Mouse (Mus musculus): ENCODE measurements at regions not wholly inside any gene's neighbourhood (a gene's known extent, or its start where the extent isn't known, plus 50 kb on each side); places are given as distances from the start of the nearest gene placed in this dataset.
A peak's percentile ranks its signal among the peaks of the same experiment; 100 is the strongest.

DNA sequence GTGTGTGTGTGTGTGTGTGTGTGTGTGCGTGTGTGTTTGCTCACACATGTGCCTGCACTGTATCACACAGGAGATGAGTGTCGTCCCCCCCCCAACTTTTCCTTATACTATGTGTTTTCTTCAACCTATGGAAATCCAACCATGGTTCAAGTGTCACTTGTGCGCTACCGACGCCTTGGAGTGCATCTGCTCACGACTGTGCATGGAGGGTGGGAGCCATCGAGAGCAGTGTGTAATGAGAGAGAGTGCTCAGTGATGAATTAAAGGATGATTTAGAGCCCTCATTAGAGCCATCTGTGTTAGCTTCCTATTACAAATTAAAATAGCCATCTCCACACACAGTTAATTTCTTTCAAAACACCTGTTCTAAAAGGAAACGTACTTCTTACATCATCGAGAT lies 264.3 kb upstream of the Gadl1 start:
- intact Hi-C loops (cut with DNase I): no loop called here
- no peak for DNase-seq (ENCODE audit: extremely low spot score in 1 of 2, low spot score in 2 of 2)

DNA sequence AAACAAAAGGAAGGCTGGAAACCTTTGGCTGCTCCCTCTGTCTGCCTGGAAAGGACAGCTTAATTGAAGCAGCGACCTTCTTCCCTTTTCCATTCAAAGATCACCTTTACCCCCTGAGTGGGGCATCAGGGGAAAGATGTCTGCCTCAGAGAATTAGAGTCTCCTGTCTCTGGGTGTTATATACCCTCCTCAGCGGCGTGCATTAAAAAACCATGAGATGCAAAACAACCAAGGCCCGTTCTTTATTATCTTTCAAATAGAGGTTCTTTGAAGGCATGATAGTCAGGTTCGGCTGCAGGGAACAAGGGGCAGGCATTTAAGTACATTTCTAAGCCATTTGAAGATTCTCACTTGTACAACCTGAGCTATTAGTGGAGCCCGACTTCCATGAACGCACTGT lies 263.0 kb upstream of the Gadl1 start:
- no peak for DNase-seq (ENCODE audit: extremely low spot score in 1 of 2, low spot score in 2 of 2)
- intact Hi-C loops (cut with DNase I): no loop called here

DNA sequence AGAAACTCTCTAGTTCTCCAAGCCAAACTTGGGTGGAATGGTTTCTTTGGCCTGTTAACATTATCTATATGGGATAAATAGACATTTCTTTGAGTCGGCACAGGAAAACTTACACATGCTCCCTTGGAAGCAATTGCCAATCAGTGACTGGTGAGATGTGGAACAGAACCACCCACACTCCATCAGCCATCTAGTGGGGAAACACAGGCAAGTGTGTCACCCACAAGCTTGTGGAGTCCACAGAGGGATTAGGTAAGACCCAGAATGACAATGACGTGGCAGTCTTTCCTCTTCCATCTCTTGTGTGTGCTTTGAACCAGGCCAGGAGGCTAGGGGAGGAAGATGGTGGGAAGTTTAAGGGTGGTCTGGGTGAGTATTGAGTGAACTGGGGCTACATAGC lies 257.5 kb upstream of the Gadl1 start:
- no peak for DNase-seq (ENCODE audit: extremely low spot score in 1 of 2, low spot score in 2 of 2)
- intact Hi-C loops (cut with DNase I): no loop called here

GRCm38 (mm10) chr9:115653116-115653515 lies 256.1 kb upstream of the Gadl1 start:
- intact Hi-C loops (cut with DNase I): no loop called here
- DNase-seq (ENCODE audit: extremely low spot score in 1 of 2, low spot score in 2 of 2): no peak

DNA sequence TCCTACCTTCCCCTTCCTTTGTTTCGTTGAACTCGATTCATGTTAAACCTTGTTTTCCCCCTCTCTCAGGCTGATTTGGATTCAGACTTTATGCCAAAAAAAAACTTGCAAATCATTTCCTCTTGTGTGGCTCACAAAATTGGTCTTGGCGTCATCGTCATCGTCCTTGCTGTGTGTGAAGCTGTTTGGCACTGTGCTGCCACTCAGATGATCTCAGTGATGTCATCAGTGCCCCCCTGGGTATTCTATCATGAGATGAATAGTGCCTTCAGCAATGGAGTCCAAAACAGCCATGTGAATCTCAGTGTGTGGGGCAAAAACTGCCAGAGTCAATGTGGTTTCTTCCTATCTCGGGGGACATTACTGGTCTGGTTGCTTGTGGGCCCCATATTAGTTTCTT lies 254.3 kb upstream of the Gadl1 start:
- intact Hi-C loops (cut with DNase I): no loop called here
- no peak for DNase-seq (ENCODE audit: extremely low spot score in 1 of 2, low spot score in 2 of 2)

GRCm38 (mm10) chr9:115656538-115656937 lies 252.7 kb upstream of the Gadl1 start:
- intact Hi-C loops (cut with DNase I): no loop called here
- no peak for DNase-seq (ENCODE audit: extremely low spot score in 1 of 2, low spot score in 2 of 2)

DNA sequence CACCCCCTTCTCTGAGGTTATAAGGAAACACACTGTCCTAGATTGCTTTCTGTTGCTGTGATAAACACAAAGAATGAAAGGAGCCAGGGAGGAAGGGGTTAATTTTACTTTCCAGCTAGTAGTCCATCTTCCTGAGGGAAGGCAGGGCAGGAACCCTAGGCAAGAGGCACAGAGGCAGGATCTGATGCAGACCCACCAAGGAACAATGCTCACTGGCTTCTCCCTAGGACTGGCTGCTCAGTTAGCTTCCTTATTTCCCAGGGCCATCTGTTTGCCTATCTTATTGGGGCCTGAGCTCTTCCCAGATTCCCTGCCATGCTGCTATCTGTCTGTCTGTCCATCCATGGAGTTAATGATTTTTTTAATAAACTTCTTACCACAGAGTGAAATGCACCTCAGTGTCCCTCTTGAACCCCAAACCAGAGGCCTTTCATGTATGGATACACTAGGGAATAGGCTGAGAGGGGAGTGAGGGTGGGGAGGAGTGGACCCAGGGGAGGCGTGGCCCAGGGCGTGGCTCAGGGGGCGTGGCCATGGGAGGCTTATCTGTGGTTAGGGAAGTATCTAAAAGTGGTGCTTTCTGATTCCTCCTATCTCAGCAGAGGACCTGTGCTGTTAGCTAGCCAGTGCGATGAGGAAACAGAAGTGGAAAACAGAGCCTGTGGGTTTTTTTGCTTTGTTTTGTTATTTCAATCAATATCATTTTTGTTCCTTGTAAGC lies 252.1 kb upstream of the Gadl1 start:
- no peak for DNase-seq (ENCODE audit: extremely low spot score in 1 of 2, low spot score in 2 of 2)
- intact Hi-C loops (cut with DNase I): no loop called here

GRCm38 (mm10) chr9:115658477-115658876 lies 250.8 kb upstream of the Gadl1 start:
- intact Hi-C loops (cut with DNase I): no loop called here
- no peak for DNase-seq (ENCODE audit: extremely low spot score in 1 of 2, low spot score in 2 of 2)

GRCm38 (mm10) chr9:115660371-115660770 lies 248.9 kb upstream of the Gadl1 start:
- DNase-seq (ENCODE audit: extremely low spot score in 1 of 2, low spot score in 2 of 2): no peak
- intact Hi-C loops (cut with DNase I): no loop called here

DNA sequence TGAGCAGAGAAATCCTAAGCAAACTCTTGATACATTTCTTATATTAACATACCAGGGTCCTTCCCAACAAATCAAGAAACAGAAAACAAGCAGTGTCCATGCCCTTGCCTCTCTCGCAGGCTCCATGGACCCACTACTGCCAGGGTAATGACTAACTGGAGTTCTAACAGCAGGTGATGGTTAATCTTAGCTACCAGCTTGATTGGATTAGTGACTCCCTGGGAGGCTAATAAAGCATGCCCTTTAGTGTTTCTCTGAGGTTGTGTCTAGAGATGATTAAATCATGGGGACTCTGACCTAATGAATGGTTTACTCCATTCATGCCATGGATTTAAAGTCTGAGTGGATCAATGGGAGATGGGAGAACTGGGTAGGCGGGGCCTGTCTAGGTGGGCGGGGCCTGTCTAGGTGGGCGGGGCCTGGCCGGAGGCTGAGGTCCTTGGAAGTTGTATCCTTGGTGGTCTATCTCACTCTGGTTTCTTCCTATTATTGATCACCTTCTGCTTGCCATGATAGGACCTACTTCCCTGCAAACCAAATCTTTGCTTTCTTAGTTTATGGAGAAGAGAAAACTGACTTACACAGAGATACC lies 247.3 kb upstream of the Gadl1 start:
- intact Hi-C loops (cut with DNase I): no loop called here

GRCm38 (mm10) chr9:115665337-115666004 lies 243.8 kb upstream of the Gadl1 start:
- no peak for DNase-seq (ENCODE audit: extremely low spot score in 1 of 2, low spot score in 2 of 2)
- intact Hi-C loops (cut with DNase I): no loop called here

More for the DNA sequence above, 247.3 kb upstream of the Gadl1 start:
- DNase-seq (ENCODE audit: extremely low spot score in 1 of 2, low spot score in 2 of 2): no peak

DNA sequence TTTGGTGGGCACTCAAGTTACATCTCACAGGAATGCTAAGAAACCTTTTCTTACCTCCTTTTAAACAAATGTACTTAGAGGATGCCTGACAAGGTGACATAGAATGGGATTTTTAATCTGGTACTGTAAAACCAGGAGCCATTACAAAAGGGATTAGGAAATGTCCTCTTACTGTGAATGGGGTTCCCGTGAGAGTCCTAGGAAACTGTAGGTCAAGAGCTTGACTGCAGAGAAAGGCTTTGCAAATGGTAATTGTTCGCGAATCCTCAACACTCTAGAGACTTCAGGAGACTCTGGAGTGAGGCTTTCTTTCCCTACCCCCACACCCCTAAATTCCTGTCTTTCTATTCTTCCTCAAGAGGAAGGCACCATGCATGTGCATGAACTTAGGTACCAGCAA lies 242.7 kb upstream of the Gadl1 start:
- no peak for DNase-seq (ENCODE audit: extremely low spot score in 1 of 2, low spot score in 2 of 2)
- intact Hi-C loops (cut with DNase I): no loop called here

DNA sequence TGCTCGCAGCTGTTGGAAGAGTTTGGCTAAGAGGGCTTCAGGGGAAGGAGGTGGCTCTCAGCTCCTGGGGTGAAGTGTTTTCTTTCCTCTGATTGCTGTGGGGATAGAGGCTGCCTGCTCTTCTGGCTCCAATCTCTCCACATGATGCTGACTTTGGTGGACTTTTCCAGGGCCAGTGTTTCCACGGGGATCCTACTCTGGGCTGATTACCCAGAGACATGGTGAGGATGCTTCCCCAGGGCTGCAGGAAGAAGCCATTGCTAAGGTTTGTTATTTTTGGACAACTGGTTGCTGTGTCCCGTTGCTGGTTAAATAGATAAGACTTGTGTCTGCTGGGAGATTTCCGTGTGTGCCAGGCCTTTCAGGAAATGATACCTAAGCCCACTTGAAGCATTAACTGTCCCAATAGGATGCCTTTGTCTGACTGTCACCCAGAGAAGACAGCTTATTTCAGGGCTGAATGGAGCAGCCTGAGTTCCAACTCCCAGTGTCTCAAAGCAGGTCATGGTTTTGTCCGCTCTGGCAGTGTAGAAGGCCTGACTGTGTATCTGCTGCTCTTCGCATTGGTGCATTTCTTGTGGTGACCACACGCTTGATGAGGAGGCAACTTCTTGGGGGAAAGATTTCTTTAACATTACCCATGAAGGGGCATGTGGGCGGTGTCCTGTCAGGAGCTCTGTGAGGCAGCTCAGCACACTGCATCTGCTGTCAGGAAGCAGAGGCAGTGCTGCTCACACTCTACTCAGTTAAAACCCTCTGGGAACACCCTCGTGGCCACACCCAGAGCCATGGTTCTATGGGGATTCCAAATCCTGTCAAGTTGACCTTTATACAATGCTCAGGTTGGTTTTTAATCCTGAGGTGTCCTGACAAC lies 228.3 kb upstream of the Gadl1 start:
- intact Hi-C loops (cut with DNase I): no loop called here
- peak in 1 of 2 experiments; percentile 32 for DNase-seq (ENCODE audit: extremely low spot score in 1 of 2, low spot score in 2 of 2)

GRCm38 (mm10) chr9:115681841-115682240 lies 227.4 kb upstream of the Gadl1 start:
- intact Hi-C loops (cut with DNase I): no loop called here
- no peak for DNase-seq (ENCODE audit: extremely low spot score in 1 of 2, low spot score in 2 of 2)

- no peak for DNase-seq (ENCODE audit: extremely low spot score in 1 of 2, low spot score in 2 of 2)
- intact Hi-C loops (cut with DNase I): no loop called here
Measured at GRCm38 (mm10) chr9:115683951-115684350, 225.3 kb upstream of the Gadl1 start.

GRCm38 (mm10) chr9:115686605-115687004 lies 222.7 kb upstream of the Gadl1 start:
- DNase-seq (ENCODE audit: extremely low spot score in 1 of 2, low spot score in 2 of 2): no peak
- intact Hi-C loops (cut with DNase I): no loop called here

- DNase-seq (ENCODE audit: extremely low spot score in 1 of 2, low spot score in 2 of 2): no peak
- intact Hi-C loops (cut with DNase I): no loop called here
Measured at GRCm38 (mm10) chr9:115692837-115693236, 216.4 kb upstream of the Gadl1 start.

- intact Hi-C loops (cut with DNase I): no loop called here
- DNase-seq (ENCODE audit: extremely low spot score in 1 of 2, low spot score in 2 of 2): no peak
Measured at GRCm38 (mm10) chr9:115703791-115704190, 205.5 kb upstream of the Gadl1 start.

DNA sequence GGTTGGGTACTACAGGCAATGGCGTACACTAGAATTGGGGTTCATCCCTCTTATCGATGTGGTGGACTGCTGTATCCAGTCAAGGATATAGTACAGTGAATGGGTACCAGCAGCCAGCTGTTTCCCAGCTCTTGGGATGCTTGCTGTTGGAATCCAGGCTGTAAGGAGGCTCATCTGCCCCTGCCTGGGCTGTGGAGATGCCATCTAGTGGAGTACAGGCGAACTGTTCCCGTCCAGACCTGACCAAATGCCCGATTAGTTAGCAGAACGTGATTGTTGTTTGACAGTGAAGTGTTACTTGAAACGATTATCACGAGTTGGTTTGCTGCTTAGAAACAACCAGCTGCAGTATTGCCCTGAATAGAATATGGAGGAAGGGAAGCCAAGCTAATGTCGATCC lies 205.0 kb upstream of the Gadl1 start:
- peak; percentile 27 to 53 for DNase-seq (ENCODE audit: extremely low spot score in 1 of 2, low spot score in 2 of 2)
- intact Hi-C loops (cut with DNase I): no loop called here

Data from left cerebral cortex, postnatal 10 days (tissue).